Mouse (Mus musculus) ES-Bruce4 (cell line): ENCODE data around the gene 2410015M20Rik. TPM values are rescaled to one million over a fixed set of nuclear protein-coding genes. Genes with fewer than 3 reads are reported as not detected.

Experiments used
- H3K27ac ChIP-seq: 2 replicates; pipeline ENCODE4 v1.5.1; 2012; ENCODE audit warnings: low read length, inconsistent platforms; ENCODE audit not compliant: insufficient read depth
- H3K27me3 ChIP-seq: 2 replicates; pipeline ENCODE4 v1.6.1; 2012; ENCODE audit warnings: mild to moderate bottlenecking, low read length, inconsistent platforms; ENCODE audit not compliant: control insufficient read depth, poor library complexity, insufficient read depth, severe bottlenecking
- H3K36me3 ChIP-seq: 2 replicates; pipeline ENCODE4 v1.6.1; 2012; ENCODE audit warnings: inconsistent platforms, mild to moderate bottlenecking, low read length, moderate library complexity; ENCODE audit not compliant: control insufficient read depth, poor library complexity, insufficient read depth, severe bottlenecking
- H3K4me1 ChIP-seq: one replicate; pipeline ENCODE4 v1.8.1; 2011; ENCODE audit warnings: low read length; ENCODE audit not compliant: control insufficient read depth, insufficient read depth
- H3K4me3 ChIP-seq: 2 replicates; pipeline ENCODE4 v1.5.1; 2011; ENCODE audit warnings: low read depth, mild to moderate bottlenecking, low read length
- H3K9ac ChIP-seq: 2 replicates; pipeline ENCODE4 v1.6.1; 2012; ENCODE audit warnings: low read depth, mild to moderate bottlenecking, inconsistent platforms; ENCODE audit not compliant: poor library complexity, severe bottlenecking
- H3K9me3 ChIP-seq: replicated peaks from 2 replicates; pipeline ENCODE4 v1.6.1; 2012; ENCODE audit warnings: mild to moderate bottlenecking, low read length, inconsistent platforms; ENCODE audit not compliant: control insufficient read depth, poor library complexity, insufficient read depth, severe bottlenecking
- CTCF ChIP-seq: IDR thresholded peaks from one replicate; pipeline ENCODE4 v1.8.1; 2011; ENCODE audit warnings: low read depth, low read length
- EP300 ChIP-seq: IDR thresholded peaks from 2 replicates; pipeline ENCODE4 v1.6.1; 2011; ENCODE audit warnings: low read depth, low read length; ENCODE audit not compliant: insufficient read depth
- POLR2A ChIP-seq: IDR thresholded peaks from one replicate; pipeline ENCODE4 v1.8.1; 2011; ENCODE audit warnings: low read length; ENCODE audit not compliant: insufficient read depth
- polyA plus RNA-seq: library from polyadenylated mRNA; stranded (reverse); fragments of >200 nt; gene quantifications from 2 replicates; pipeline ENCODE4 v1.2.4, GENCODE M21; 2011; ENCODE audit warnings: low read depth; ENCODE audit not compliant: missing spikeins, insufficient read depth, insufficient read length

2410015M20Rik gene
- polyA plus RNA-seq, 1 experiment, result 105 TPM

- Histone ChIP-seq H3K4me1 (no peaks in the 10 kb centered on the region), H3K36me3 (peaks cover 65% of the 10 kb centered on the region), H3K9ac (no peak overlapping the region), H3K27ac (no peak overlapping the region), H3K27me3 (no peaks in the 10 kb centered on the region), H3K9me3 (no peaks in the 10 kb centered on the region), H3K4me3 (0 out of 2 replicates have a peak overlapping the region, but pooled peaks have one; percentile 4)
- TF ChIP-seq POLR2A, result no peak
- TF ChIP-seq CTCF, result no peak
- TF ChIP-seq EP300, result no peak
These were observed 6.1 kb downstream of the 2410015M20Rik start for GRCm38 (mm10) chr17:56603186-56604069.

- Histone ChIP-seq H3K9ac (no peak overlapping the region), H3K27me3 (no peaks in the 10 kb centered on the region), H3K36me3 (peaks cover 56% of the 10 kb centered on the region), H3K9me3 (no peaks in the 10 kb centered on the region), H3K27ac (no peak overlapping the region), H3K4me3 (no peak overlapping the region), H3K4me1 (no peaks in the 10 kb centered on the region)
- TF ChIP-seq CTCF, result no peak
These were observed 15.9 kb downstream of the 2410015M20Rik start for GRCm38 (mm10) chr17:56593527-56594271.

- H3K27me3 ChIP-seq, result no peaks in the 10 kb centered on the region
These were observed 17.0 kb downstream of the 2410015M20Rik start for GRCm38 (mm10) chr17:56592553-56592952.

GRCm38 (mm10) chr17:56588921-56589320, 20.6 kb downstream of the 2410015M20Rik start:
- Histone ChIP-seq H3K36me3 (peaks cover 42% of the 10 kb centered on the region), H3K4me3 (no peak overlapping the region), H3K27ac (no peak overlapping the region), H3K9ac (no peak overlapping the region), H3K9me3 (no peaks in the 10 kb centered on the region), H3K27me3 (no peaks in the 10 kb centered on the region), H3K4me1 (no peaks in the 10 kb centered on the region)
- no peak for TF ChIP-seq EP300
- TF ChIP-seq CTCF, result no peak
- TF ChIP-seq POLR2A, result no peak

More at GRCm38 (mm10) chr17:56592553-56592952, 17.0 kb downstream of the 2410015M20Rik start:
- Histone ChIP-seq H3K9me3 (no peaks in the 10 kb centered on the region), H3K4me1 (no peaks in the 10 kb centered on the region), H3K27ac (no peak overlapping the region), H3K4me3 (no peak overlapping the region), H3K9ac (no peak overlapping the region), H3K36me3 (peaks cover 60% of the 10 kb centered on the region)
- TF ChIP-seq POLR2A (no peak), CTCF (no peak), EP300 (no peak)

GRCm38 (mm10) chr17:56587773-56588172, 21.8 kb downstream of the 2410015M20Rik start:
- Histone ChIP-seq H3K4me1 (no peaks in the 10 kb centered on the region), H3K9ac (no peak overlapping the region), H3K4me3 (no peak overlapping the region), H3K27me3 (no peaks in the 10 kb centered on the region), H3K27ac (no peak overlapping the region), H3K9me3 (no peaks in the 10 kb centered on the region), H3K36me3 (peaks cover 39% of the 10 kb centered on the region)
- no peak for TF ChIP-seq EP300
- TF ChIP-seq CTCF, result no peak
- TF ChIP-seq POLR2A, result no peak

- Histone ChIP-seq H3K4me1 (no peaks in the 10 kb centered on the region), H3K9ac (peak overlapping the region; percentile 93), H3K4me3 (peak overlapping the region; percentile 78), H3K27me3 (no peaks in the 10 kb centered on the region), H3K9me3 (no peaks in the 10 kb centered on the region), H3K27ac (peak overlapping the region; percentile 74), H3K36me3 (peaks cover 48% of the 10 kb centered on the region)
- no peak for TF ChIP-seq POLR2A
These were observed 24.3 kb downstream of the 2410015M20Rik start for GRCm38 (mm10) chr17:56585171-56585821.
